ENCODE assay signal across 16 mouse cellular contexts in the genomic region with DNA sequence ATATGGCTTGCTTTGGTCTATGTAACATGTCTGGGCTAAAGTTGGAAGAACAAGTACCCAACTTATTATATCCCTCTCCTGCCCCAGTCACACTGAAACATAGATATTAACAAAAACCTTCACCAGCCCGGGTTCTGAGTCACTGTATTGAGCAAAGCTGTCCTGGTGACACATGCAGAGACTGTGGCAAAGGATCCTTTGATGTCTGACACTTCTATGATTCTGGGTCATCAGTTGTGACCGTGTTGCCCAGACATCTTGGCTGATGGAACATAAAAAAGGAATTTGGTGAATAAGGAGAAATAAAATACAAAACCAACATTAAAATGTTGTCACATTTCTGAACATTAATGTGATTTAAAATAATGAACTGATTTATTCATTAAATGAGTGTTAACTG.
DNase-seq lines count a peak whose midpoint lies in the region; ATAC-seq lines count a peak whose summit lies in the region.
"Had no signal": no experiment of that assay in that cellular context is flagged by ENCODE, and none has a peak within 500 bp of the region (broad histone marks: within the 10 kb centered on the region; RNA-seq: fewer than 3 reads in every experiment).

No protein-coding gene starts in this region.

- no peak for ATAC-seq in megakaryocyte progenitor cell, adult 5-6 weeks (replicated peaks; ENCODE audit: poor library complexity)
- ATAC-seq: forebrain, embryonic 16.5 days; hindbrain, postnatal 0 days had no signal

- peak; percentile 28 to 75 for DNase-seq in adrenal gland, adult (ENCODE audit: inconsistent age in 2 of 2, low spot score in 1 of 2)
- no peak for DNase-seq in adrenal gland, postnatal 4 days (ENCODE audit: low spot score in 2 of 2)
- DNase-seq in adrenal gland, adult 2 months: peak; percentile 64
- peak; percentile 5 for DNase-seq in adrenal gland, postnatal 25 days
- no peak for DNase-seq in natural killer cell, adult 2 months (ENCODE audit: low spot score in 2 of 2)
- no peak for DNase-seq in layer of hippocampus, postnatal 10 days (ENCODE audit: low spot score in 2 of 2)
- DNase-seq: cerebellum, adult 11 months; cerebellum, adult 8-10 months; cerebellum, postnatal 14 days; gastrocnemius, postnatal 10 days; heart, adult 18-20 months; heart, postnatal 14 days; kidney, adult 11 months had no signal

Comparison
In these comparisons a context has a peak if more than half of its experiments do, and no peak if none do; other contexts are left out.
1. DNase-seq: peak in adrenal gland, adult (2 of 2), adrenal gland, adult 2 months (single experiment) and adrenal gland, postnatal 25 days (single experiment); none in adrenal gland, postnatal 4 days (0 of 2), natural killer cell, adult 2 months (0 of 2) and layer of hippocampus, postnatal 10 days (0 of 2).